Mouse (Mus musculus) liver, embryonic 14.5 days (tissue): ENCODE results near the gene Mgll.

Experiments used
- CTCF ChIP-seq: IDR thresholded peaks from 2 replicates; pipeline ENCODE4 v1.5.1; 2016; ENCODE audit warnings: antibody characterized with exemption, low read depth, control low read depth
- EP300 ChIP-seq: IDR thresholded peaks from 2 replicates; pipeline ENCODE4 v1.6.1; 2016; ENCODE audit warnings: antibody characterized with exemption, low read depth

DNA sequence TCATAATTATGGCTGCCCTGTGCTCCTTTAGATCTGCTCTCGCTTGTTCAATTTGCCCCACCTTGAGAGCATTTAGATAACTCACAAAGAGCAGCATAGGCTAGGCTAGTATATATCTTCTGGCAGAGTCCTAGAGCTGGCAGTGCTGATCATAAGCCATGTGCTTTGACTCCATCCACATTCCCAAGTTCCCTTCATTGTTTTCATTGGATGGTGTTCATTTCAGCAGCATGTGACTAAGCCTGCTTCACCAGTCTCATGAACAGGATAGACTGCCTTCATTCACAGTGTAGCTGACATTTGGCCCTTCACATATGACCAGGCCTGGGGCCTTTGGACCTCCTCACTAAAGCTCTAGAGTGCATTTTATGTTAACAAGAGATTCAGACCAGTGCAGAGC, 21.3 kb upstream of the Mgll start:
- TF ChIP-seq CTCF (no peak), EP300 (no peak)
